Mouse (Mus musculus): ENCODE data around the gene Myo9a.

- TF ChIP-seq CTCF (conservative IDR thresholded peaks at IDR 0.05; ENCODE audit: low read length) (no peak), NANOG (IDR thresholded peaks at IDR 0.05; ENCODE audit: borderline replicate concordance, low read length) (no peak)
Measured at GRCm38 (mm10) chr9:59723791-59724442, 26.8 kb upstream of the Myo9a start.

Measured in E14TG2a.4 (cell line).